Mouse (Mus musculus) right cerebral cortex, adult 2 months (tissue): ENCODE data around the gene Cct7.
"Not testable (repeated sequence)": the region's sequence is repeated elsewhere in the genome, so short reads cannot be mapped to it uniquely, and the experiment has no call there.

Experiments used
- DNase-seq, 2 experiments: peaks; one replicate each; pipeline ENCODE4 v3.0.0; 2021 to 2022; ENCODE audit warnings: low spot score in 2 of 2

Cct7 gene

GRCm38 (mm10) chr6:85450697-85451663 is at the start of gene Cct7:
Cct7 (plus strand) TSS chr6:85451514.
- DNase-seq: peak; percentile 100

DNA sequence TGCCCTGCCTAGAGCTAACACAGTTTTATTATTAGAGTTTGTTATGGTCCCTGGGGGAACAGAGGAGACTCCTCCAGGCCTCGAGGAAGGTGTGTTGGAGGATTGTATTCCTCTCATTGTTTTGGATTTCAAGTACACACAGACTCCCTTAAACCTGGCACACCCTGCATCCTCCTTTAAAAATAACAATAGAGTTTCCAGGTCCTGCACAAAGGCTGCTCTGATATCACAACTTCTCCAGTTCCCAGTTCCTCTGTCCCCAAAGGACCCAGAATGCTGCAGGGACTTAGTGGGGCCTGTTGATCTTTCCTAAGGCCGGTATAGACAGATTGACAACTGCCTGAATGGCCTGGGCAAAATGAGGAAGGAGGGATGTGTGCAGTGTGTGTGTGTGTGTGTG is 48.7 kb upstream of the Cct7 start:
- no peak for DNase-seq

- DNase-seq: no peak
These were observed 48.3 kb upstream of the Cct7 start for GRCm38 (mm10) chr6:85403039-85403438.

DNA sequence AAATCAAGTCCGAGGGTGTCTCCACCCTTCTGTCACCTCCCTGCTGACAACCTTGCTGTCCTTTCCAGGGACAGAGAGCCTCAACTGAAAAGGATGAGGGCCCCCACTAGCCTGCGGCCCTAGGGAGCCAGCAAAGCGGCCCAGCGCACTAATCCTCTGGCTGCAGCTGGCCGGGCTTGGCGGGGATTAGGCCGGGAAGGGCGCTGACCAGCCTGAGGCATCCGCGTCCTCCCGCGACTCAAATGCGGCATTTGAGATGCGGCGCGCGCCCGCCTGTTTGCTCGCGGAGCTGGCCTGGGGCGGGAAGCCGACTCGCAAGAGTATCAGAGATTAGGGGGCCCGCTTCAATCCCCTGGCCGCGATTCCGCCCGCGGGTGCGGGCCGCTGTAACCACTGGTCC is 42.3 kb upstream of the Cct7 start:
- no peak for DNase-seq

- DNase-seq: peak; percentile 39 to 41
These were observed 40.5 kb upstream of the Cct7 start for GRCm38 (mm10) chr6:85410771-85411273.

DNA sequence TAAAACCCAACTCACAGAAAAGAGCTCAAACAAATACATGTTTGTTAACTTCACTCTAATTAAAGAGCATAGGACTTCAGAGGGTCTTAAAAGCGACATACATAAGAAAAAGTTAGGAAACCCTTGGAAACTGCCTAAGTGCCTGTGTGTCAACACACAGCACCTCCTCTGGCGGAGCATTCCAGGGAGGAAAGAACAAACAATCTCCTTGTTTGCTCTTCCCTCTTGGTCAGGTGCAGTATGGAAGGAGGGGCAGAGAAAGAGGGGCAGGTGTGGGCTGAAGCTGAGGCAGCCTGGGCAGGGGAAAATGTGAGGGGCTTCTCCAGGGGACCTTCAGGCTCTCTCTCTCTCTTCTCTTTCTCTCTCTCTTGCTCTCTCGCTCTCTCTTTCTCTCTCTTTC is 35.5 kb upstream of the Cct7 start:
- no peak for DNase-seq

DNA sequence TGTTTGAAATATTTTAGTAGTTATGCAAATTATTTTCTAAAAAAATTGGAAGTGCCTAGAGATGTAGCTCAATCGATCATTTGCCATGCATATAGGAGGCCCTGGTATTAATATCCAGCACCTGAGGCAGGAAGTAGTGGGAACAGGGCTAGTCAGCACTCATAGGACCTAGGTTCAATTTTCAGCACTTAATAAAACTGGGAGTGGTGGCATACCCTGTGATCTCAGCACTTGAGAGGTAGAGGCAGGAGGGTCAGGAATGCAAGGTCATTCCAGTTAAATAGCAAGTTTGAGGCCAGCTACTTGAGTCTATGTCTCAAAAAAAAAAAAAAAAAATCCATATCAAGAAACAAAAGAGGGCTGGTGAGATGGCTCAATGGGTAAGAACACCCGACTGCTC is 32.2 kb upstream of the Cct7 start:
- DNase-seq: no peak

GRCm38 (mm10) chr6:85423836-85424379 is 27.4 kb upstream of the Cct7 start, which contains the start of gene Noto:
Noto (plus strand) TSS chr6:85423886.
- no peak for DNase-seq

DNA sequence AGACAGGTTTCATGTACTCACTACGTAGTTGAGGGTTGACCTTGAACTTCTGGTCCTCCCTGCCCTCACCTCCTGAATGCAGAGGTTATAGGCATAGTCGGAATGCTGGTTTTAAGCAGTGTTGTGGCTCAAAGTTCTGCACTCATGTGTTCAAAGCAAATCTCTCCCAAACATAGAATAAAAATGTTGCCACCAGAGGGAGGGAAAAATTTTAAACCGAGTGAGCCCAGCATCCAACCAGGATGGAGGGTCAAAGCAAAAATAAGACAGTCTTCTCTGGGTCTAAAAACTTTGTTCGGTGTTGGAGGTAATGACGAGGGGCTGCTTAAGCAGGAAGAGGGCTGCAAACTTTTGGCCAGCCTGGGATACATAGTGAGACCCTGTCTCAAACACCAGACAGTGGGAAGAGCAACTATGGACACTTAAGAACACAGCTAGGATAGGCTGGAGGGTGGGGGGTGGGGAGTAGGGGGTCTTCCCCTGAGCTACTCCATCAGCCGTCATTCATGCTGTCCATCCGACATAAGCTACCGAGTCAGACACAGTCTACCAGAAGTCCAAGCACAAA is 20.0 kb upstream of the Cct7 start:
- no peak for DNase-seq

GRCm38 (mm10) chr6:85431842-85432431 is 19.4 kb upstream of the Cct7 start, which contains the start of gene Smyd5:
Smyd5 (plus strand) TSS chr6:85431989.
- peak; percentile 81 for DNase-seq

- no peak for DNase-seq
These were observed 17.4 kb upstream of the Cct7 start for GRCm38 (mm10) chr6:85433865-85434264.

- DNase-seq: no peak
These were observed 15.1 kb upstream of the Cct7 start for GRCm38 (mm10) chr6:85436204-85436603.

DNA sequence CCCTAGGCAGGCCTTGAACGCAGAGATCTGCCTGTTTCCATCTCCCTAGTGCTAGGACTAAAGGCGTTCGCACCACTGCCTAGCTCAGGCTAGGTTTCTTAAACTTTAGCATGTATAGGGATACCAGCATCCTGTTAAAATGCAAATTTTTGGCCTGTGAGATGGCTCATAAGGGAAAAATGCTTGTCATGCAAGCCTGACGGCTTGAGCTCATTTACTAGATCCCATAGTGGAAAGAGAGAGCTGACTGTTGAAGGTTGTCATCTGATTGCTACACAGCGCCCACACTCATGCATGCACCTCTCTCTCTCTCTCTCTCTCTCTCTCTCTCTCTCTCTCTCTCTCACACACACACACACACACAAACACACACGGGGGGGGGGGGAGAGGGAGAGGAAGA is 14.7 kb upstream of the Cct7 start:
- DNase-seq: no peak

DNA sequence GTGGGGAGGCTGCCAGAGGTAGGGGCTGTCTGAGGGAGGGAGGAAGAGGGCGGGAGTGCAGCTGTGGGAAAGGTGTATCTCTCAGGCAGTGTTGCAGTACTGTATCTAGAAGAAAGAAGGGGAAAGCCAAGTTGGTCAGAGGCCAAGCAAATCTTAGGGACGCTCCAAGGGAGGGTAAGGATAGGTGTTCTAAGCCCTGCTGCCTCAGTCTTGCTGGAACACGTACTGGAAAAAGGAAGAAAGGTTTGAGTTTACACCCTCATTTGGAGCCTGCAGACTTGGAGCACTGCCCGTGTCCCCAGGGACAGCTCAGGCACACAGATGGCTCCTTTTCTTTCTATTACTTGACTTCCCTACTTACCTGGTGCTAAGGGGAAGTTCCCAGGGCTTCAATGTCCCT is 10.2 kb upstream of the Cct7 start:
- no peak for DNase-seq

GRCm38 (mm10) chr6:85443488-85444233 is 7.7 kb upstream of the Cct7 start:
- no peak for DNase-seq

GRCm38 (mm10) chr6:85444266-85444965 is 6.9 kb upstream of the Cct7 start:
- no peak for DNase-seq

GRCm38 (mm10) chr6:85445286-85445685 is 6.0 kb upstream of the Cct7 start:
- DNase-seq: no peak

- DNase-seq: no peak
These were observed 4.0 kb upstream of the Cct7 start for GRCm38 (mm10) chr6:85447351-85447750.

- DNase-seq: not testable (repeated sequence)
These were observed 1.2 kb upstream of the Cct7 start for GRCm38 (mm10) chr6:85450140-85450539.

DNA sequence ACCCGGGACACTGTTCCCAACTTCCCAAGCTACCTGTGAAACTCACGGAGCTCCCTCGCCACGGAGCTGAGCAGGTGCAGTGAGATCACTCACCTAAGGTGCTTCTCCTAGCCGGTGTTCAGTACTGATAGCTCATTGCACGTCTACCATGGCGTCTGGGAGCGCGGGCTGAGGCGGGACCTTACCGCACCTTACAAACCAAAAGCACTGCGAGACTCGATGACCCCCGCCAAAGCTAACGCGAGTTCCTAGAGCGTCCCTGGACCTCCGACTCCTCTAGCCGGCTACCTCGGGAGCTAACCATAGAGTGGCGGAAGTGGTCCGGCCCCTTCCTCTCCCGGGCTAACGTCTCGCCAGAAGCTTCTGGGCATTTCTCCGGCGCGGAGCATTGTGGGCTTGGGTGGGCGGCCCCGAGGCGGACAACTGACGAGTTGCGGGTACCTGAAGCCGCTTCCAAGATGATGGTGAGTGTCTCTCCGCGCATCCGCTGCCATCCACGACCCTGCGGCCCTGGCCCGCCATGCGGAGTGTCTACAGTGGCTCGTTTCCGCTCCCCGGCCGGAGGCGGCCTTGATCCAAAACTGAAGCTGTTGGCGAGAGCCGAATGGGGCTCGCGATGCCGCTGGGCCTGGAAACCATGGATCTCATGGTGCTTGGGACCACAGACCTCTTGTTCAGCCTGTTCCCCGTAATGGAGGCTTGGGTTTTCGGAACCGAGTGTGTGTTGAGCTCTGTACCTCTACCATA is 523 bp downstream of the Cct7 start, which contains the start of gene Pradc1:
Pradc1 (minus strand) TSS at position 307 of the 747 bp plus-strand sequence.
- peak; percentile 99 for DNase-seq
